Mouse (Mus musculus) brain, embryonic 14.5 days (tissue): ENCODE data around the gene Arf6. TPM values are rescaled to one million over a fixed set of nuclear protein-coding genes. Genes with fewer than 3 reads are reported as not detected.

Experiments
- DNase-seq: peaks from one replicate; pipeline ENCODE4 v3.0.0-alpha.2; 2011; ENCODE audit warnings: low read depth
- CTCF ChIP-seq: fragments of 200-500 bp; IDR thresholded peaks from 2 replicates; pipeline ENCODE4 v1.5.1; 2012; ENCODE audit warnings: inconsistent platforms, mild to moderate bottlenecking, moderate library complexity, borderline replicate concordance; ENCODE audit not compliant: insufficient read depth, insufficient read length; ENCODE audit errors: extremely low read depth
- POLR2A ChIP-seq: fragments of 200-500 bp; IDR thresholded peaks from 2 replicates; pipeline ENCODE4 v1.6.1; 2012; ENCODE audit warnings: mild to moderate bottlenecking, inconsistent platforms, borderline replicate concordance; ENCODE audit not compliant: poor library complexity, insufficient read depth, insufficient read length, severe bottlenecking; ENCODE audit errors: extremely low read depth
- polyA plus RNA-seq: library from polyadenylated mRNA; depleted of rRNA; stranded (reverse); fragments of >200 nt; gene quantifications from 2 replicates; pipeline ENCODE4 v1.2.3, GENCODE M21; 2012; rRNA removed

The Arf6 gene
- polyA plus RNA-seq: 67.8 and 72.2 TPM in 2 replicates

- TF ChIP-seq POLR2A (peak; percentile 79), CTCF (no peak)
- DNase-seq: peak; percentile 99
Observed at GRCm38 (mm10) chr12:69371854-69372671, at the start of gene Arf6, which contains the start of gene Gm9887. Gene Arf6, plus strand, starts transcription at chr12:69372150. Gene Gm9887, minus strand, starts transcription at chr12:69372458.

- no peak for DNase-seq
- TF ChIP-seq CTCF (no peak), POLR2A (no peak)
Observed at GRCm38 (mm10) chr12:69331187-69331586, 40.8 kb upstream of the Arf6 start.

- no peak for DNase-seq
- TF ChIP-seq CTCF (no peak), POLR2A (no peak)
Observed at GRCm38 (mm10) chr12:69332147-69332546, 39.8 kb upstream of the Arf6 start.

GRCm38 (mm10) chr12:69333547-69333946, 38.4 kb upstream of the Arf6 start:
- peak; percentile 34 for DNase-seq
- TF ChIP-seq POLR2A (no peak), CTCF (peak; percentile 57; the same call in 1 of the 2 replicates)

- DNase-seq: no peak
- TF ChIP-seq CTCF (no peak), POLR2A (no peak)
Observed at GRCm38 (mm10) chr12:69349928-69350327, 22.0 kb upstream of the Arf6 start.

GRCm38 (mm10) chr12:69351685-69352084, 20.3 kb upstream of the Arf6 start:
- DNase-seq: peak; percentile 28
- no peak for TF ChIP-seq CTCF
- TF ChIP-seq POLR2A: no peak

GRCm38 (mm10) chr12:69356546-69357299, 15.2 kb upstream of the Arf6 start, which contains the start of gene Nemf:
Gene Nemf, minus strand, starts transcription at chr12:69357165.
- peak; percentile 61; the same call in 1 of the 2 replicates for TF ChIP-seq POLR2A
- no peak for TF ChIP-seq CTCF
- peak; percentile 96 for DNase-seq

- no peak for DNase-seq
- TF ChIP-seq CTCF (no peak), POLR2A (no peak)
Observed at GRCm38 (mm10) chr12:69357300-69357646, 14.7 kb upstream of the Arf6 start.

GRCm38 (mm10) chr12:69360655-69360996, 11.3 kb upstream of the Arf6 start:
- DNase-seq: peak; percentile 87
- TF ChIP-seq CTCF (peak; percentile 42; the same call in 1 of the 2 replicates), POLR2A (no peak)

- peak; percentile 99 for DNase-seq
Observed at GRCm38 (mm10) chr12:69360997-69361899, 10.7 kb upstream of the Arf6 start.

- TF ChIP-seq CTCF: no peak
- no peak for TF ChIP-seq POLR2A
- no peak for DNase-seq
Observed at GRCm38 (mm10) chr12:69361919-69362318, 10.0 kb upstream of the Arf6 start.
